Mouse (Mus musculus): ENCODE data around the gene Maip1.

Maip1 gene

GRCm38 (mm10) chr1:57406187-57407151 is at the start of gene Maip1, which contains the start of gene Tyw5:
Gene Maip1, plus strand, starts transcription at chr1:57406328.
Gene Tyw5, minus strand, starts transcription at chr1:57407101.
- DNase-seq, result peak; percentile 81

- DNase-seq, result no peak
These were observed 47.6 kb upstream of the Maip1 start for GRCm38 (mm10) chr1:57358546-57358945.

GRCm38 (mm10) chr1:57367446-57367845 is 38.7 kb upstream of the Maip1 start:
- no peak for DNase-seq

- DNase-seq, result no peak
These were observed 37.0 kb upstream of the Maip1 start for GRCm38 (mm10) chr1:57369111-57369510.

GRCm38 (mm10) chr1:57370451-57370850 is 35.7 kb upstream of the Maip1 start:
- DNase-seq, result no peak

- DNase-seq, result no peak
These were observed 30.9 kb upstream of the Maip1 start for GRCm38 (mm10) chr1:57375276-57375675.

- no peak for DNase-seq
These were observed 29.3 kb upstream of the Maip1 start for GRCm38 (mm10) chr1:57376806-57377205.

- DNase-seq, result peak; percentile 97
These were observed 28.5 kb upstream of the Maip1 start, which contains the start of gene 1700066M21Rik for GRCm38 (mm10) chr1:57377376-57378341. Gene 1700066M21Rik, plus strand, starts transcription at chr1:57377620.

GRCm38 (mm10) chr1:57386519-57386918 is 19.6 kb upstream of the Maip1 start:
- DNase-seq, result no peak

GRCm38 (mm10) chr1:57387876-57388275 is 18.3 kb upstream of the Maip1 start:
- DNase-seq, result no peak

- DNase-seq, result no peak
These were observed 17.5 kb upstream of the Maip1 start for GRCm38 (mm10) chr1:57388402-57389155.

GRCm38 (mm10) chr1:57390993-57391790 is 14.9 kb upstream of the Maip1 start:
- no peak for DNase-seq

GRCm38 (mm10) chr1:57392417-57392816 is 13.7 kb upstream of the Maip1 start:
- DNase-seq, result no peak

- DNase-seq, result peak; percentile 61
These were observed 12.1 kb upstream of the Maip1 start for GRCm38 (mm10) chr1:57394051-57394450.

- DNase-seq, result no peak
These were observed 5.8 kb upstream of the Maip1 start for GRCm38 (mm10) chr1:57400321-57400720.

GRCm38 (mm10) chr1:57400877-57401276 is 5.3 kb upstream of the Maip1 start:
- no peak for DNase-seq

- DNase-seq, result no peak
These were observed 4.0 kb upstream of the Maip1 start for GRCm38 (mm10) chr1:57402116-57402515.

- DNase-seq, result no peak
These were observed 2.9 kb downstream of the Maip1 start for GRCm38 (mm10) chr1:57408994-57409393.

- no peak for DNase-seq
These were observed 7.3 kb downstream of the Maip1 start for GRCm38 (mm10) chr1:57413397-57413796.

- DNase-seq, result no peak
These were observed 17.6 kb downstream of the Maip1 start for GRCm38 (mm10) chr1:57423696-57424095.
